Mouse (Mus musculus) neutrophil, adult 5-6 weeks (primary cell): Measurements from ENCODE around the gene Orai3. TPM values are rescaled to one million over a fixed set of nuclear protein-coding genes. Genes with fewer than 3 reads are reported as not detected.
A peak's percentile ranks its signal among the peaks of the same experiment; 100 is the strongest.

Source experiments
- ATAC-seq: fragments of 151-379, 151-347 bp; 2 replicates; pipeline ENCODE4 v1.8.0; 2017; ENCODE audit warnings: mild to moderate bottlenecking, moderate TSS enrichment; ENCODE audit not compliant: insufficient number of reproducible peaks, poor library complexity, low FRiP score, severe bottlenecking; ENCODE audit errors: extremely low read depth
- total RNA-seq: library from RNA; stranded (forward); fragments of 200-1000 nt; gene quantifications from 2 replicates; pipeline ENCODE4 v1.2.3, GENCODE M21; 2017

Gene Orai3
- total RNA-seq, 1 experiment from 2014 or later, result 35.7 TPM

DNA sequence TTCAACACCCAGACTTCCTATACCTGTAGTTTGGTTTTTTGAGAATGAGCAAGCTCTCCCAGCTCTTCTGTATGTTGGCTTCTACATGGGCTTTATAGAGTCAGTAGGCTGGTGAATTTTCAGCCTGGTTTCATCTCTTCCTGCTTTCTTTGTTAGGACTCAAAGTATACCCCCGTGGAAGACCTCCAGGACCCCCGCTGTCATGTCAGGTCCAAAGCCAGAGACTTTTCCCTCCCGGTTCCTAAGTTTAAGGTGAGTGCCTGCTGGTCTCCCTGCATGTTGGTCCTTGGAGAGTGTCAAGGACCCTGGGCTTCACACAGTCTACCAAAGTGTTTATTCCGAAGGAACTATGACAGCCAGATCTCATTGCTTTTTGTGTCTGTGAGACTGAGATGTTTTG is 8.7 kb downstream of the Orai3 start:
- ATAC-seq, result no peak

DNA sequence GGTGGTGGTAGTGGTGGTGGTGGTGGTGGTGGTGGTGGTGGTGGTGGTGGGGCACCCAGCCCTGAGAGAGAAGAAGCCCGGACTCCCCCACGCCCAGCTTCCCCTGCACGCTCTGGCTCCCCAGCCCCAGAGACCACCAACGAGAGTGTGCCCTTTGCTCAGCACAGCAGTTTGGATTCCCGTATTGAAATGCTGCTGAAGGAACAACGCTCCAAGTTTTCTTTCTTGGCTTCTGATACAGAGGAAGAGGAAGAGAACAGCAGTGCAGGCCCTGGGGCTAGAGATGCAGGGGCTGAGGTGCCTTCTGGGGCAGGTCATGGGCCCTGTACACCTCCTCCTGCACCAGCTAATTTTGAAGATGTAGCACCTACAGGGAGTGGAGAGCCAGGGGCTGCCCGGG is 15.7 kb downstream of the Orai3 start, which contains the start of gene Gm49388:
Gene Gm49388 (plus strand): TSS at position 301 of the 400 bp plus-strand sequence.
- no peak for ATAC-seq

DNA sequence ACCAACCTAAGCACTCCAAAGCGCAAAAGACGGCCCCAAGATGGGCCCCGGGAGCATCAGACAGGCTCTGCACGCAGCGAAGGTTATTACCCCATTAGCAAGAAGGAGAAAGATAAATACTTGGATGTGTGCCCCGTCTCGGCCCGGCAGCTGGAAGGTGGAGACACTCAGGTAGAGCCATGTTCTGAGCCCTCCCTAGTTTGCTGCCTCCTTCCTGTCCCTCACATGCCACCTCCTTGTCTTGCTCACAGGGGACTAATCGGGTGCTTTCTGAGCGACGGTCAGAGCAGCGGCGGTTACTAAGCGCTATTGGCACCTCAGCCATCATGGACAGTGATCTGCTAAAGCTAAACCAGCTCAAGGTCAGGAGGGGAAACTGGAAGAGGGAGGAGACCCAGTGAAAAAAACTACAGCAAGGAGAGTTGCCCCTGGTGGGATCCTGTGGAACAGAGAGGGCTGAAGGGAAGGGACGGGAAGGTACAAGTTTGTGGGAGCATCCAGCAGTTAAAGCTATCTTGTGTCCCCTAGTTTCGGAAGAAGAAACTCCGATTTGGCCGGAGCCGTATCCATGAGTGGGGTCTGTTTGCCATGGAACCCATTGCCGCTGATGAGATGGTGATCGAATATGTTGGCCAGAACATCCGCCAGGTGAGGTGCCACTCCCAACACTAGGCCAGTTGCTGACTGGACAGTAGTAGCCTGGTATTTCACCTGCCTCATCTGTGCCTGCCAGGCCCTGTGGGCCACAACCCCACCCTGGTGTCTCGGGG is 27.6 kb downstream of the Orai3 start:
- no peak for ATAC-seq

DNA sequence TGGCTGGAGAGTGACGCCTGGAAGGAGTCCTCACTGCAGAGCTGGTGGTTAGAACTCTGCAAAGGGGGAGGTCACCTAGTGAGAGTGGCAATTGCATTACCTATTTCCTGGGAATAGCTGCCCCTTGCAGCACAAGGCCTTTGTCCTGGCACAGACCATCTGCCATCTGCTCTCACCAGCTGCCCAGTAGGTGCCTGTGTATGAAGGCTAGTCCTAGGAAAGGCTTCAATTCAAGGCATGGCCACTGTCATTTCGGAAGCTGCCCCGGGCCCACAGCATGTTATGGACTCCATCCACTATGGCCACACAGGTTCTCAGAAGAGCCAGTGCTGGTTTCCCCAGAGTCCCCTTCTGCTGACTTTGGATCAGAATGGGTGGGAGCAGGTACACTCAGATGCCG is 29.0 kb downstream of the Orai3 start:
- no peak for ATAC-seq

- ATAC-seq, result no peak
Measured at GRCm38 (mm10) chr7:127799211-127799610, 29.6 kb downstream of the Orai3 start.

DNA sequence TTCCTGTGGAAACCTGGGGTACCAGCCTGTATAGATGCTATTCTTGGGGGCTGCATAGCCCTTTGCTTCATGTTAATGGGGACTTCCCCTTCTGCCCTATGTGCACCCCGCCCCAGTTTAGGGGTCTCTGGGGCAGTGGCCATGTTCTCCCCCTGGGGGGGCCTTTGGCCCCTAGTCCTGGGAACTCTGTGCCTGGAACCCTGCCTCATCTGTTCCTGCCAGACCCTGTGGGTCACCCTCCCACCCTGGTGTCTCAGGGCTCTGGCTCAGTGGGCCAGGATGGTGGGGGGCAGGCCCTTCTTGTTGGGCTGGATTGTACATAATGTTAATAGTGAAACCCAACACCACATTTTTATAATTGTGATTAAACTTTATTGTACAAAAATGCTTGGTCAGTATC is 30.1 kb downstream of the Orai3 start:
- ATAC-seq, result no peak

DNA sequence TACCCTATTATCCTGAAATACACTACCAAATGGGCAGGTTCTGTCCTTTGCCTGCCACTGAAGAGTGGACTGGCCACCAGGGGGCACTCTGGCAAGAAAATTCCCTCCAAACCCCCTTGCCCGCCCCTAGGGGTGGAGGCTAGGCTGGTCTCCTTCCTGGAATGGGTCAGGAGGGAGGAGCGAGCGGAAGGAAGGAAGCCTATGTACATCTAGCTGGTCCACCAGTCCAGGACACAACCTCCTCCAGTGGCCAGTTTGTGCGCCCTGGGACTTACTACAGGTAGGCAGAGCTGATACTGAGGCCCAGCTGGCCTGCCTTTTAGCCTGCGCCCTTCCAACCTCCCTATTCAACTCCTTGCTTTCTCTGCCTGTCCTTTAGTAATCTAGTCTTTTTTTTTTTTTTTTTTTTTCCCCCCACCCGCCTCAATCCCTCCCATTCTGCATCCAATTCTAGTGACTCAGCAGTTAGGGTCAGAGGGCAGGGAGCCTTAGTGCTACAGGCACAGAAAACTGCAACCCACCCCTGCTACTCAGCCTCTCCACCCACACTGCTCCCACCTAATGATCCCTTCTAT is 30.9 kb downstream of the Orai3 start, which contains the start of gene Hsd3b7:
Gene Hsd3b7 (plus strand): TSS at position 170 of the 575 bp plus-strand sequence.
- ATAC-seq, result peak; percentile 57; the same call in 1 of the 2 replicates

- no peak for ATAC-seq
Measured at GRCm38 (mm10) chr7:127801010-127801621, 31.5 kb downstream of the Orai3 start.

DNA sequence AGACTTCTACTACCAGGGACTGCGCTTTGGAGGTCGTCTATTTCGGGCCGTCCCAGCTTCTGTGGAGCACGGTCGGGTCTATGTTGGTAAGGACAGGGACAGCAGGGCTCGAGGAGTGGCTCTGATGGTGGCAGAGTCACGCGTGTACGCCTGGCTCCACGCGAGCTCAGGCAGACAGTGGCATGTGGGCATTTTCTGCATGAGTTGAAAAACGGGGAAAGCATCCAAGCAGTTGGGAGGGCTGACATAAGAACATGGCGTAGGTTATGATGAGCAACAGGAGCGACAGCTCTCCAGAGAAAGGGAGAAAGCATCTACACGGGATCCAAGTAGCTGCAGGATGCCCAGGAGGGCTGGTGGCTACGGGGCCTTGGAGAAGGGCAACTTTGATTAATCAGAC is 32.7 kb downstream of the Orai3 start:
- ATAC-seq, result no peak

- ATAC-seq, result no peak
Measured at GRCm38 (mm10) chr7:127808821-127809220, 39.2 kb downstream of the Orai3 start.

GRCm38 (mm10) chr7:127809846-127810245 is 40.2 kb downstream of the Orai3 start:
- no peak for ATAC-seq

- ATAC-seq, result no peak
Measured at GRCm38 (mm10) chr7:127810650-127811049, 41.0 kb downstream of the Orai3 start.

DNA sequence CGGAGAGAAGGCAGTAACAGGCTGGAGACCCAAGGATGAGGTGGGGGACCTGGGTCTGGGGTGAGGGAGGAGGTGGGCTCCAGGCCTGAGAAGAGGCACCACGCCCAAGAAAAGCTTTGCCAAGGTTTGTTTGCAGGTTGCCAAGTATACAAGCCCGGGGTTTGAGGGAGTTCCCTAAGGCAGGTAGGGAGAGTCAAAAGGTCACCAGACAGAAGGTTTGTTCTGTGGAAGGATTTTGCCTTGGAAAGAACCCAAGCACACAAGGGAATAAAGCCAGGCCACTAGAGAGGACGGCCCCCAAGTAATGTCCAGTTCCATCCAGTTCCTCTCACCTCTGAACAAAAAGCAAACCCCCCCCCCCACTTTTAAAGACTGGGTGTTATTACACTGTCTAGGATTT is 41.6 kb downstream of the Orai3 start:
- ATAC-seq, result no peak

DNA sequence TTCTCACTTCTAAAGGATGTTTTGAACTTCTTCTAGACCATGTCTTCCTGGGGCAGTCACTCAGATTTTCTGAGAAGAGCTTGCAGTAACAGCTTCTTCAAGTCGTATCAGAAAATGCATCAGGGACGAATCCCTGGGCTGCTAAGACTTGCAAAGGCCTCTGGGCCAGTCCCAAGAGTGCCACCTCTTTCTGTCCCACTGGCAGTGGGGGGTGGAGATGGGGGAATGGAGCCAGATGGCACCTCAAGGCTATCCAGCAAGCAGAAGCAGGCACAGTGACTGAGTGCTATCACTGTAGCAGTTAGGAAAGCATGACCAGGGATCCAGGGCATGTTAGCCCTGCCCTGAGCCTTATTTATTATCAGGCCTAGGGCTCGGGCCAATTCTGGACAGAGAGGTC is 42.7 kb downstream of the Orai3 start:
- no peak for ATAC-seq

- no peak for ATAC-seq
Measured at GRCm38 (mm10) chr7:127813821-127814220, 44.2 kb downstream of the Orai3 start.

- no peak for ATAC-seq
Measured at GRCm38 (mm10) chr7:127814241-127814921, 44.8 kb downstream of the Orai3 start.

GRCm38 (mm10) chr7:127815116-127815665 is 45.6 kb downstream of the Orai3 start:
- ATAC-seq, result no peak

DNA sequence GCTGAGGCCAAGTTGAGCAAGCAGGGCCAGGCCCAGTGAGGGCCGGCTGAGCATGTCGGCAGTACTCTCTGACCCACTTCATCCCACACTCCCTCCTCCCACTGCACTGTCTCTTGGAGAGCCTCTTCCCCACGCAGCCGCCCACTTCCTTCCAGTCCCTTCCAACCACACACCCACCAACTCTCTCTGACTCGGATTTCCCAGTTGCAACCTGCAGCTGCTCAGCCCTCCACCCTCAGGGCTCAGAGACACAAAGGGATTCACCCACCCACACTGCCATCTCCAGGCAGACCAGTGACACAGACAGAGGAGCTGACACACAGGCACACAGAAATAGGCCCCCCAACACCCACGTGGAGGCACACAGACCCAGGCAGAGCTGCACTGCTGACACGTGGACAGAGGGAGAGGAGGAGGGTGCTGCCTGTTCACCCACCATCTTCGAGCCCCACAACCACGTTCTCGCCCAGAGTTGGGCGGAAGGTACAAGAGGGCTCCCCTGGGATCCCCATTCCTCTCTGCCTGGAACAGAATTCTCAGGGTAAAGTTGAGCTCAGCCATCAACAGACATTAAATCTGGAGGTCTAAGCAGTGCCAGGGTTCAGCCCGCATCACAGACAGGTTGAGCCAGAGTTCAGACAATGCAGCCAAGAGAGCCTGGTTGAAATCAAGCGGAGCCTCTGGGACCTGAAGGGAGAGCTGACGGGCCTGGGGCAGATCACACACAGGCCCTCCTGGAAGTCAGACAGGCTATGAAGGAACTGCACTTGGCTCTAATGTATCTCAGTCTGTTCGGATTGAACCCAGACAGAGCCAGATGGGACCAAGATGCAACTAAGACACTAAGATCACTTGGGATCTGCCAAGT is 46.6 kb downstream of the Orai3 start:
- ATAC-seq, result no peak
